Mouse (Mus musculus): ENCODE results near the gene Fam120b. TPM values are rescaled to one million over a fixed set of nuclear protein-coding genes. Genes with fewer than 3 reads are reported as not detected.

The Fam120b gene
- 35.4 TPM for polyA plus RNA-seq (2017; shearing (Covaris generic))

GRCm38 (mm10) chr17:15395997-15396675 is at the start of gene Fam120b:
TSS of gene Fam120b (plus strand) at chr17:15396202.

GRCm38 (mm10) chr17:15376494-15377181 is 19.4 kb upstream of the Fam120b start, which contains the start of gene Dll1:
TSS of gene Dll1 (minus strand) at chr17:15376872.

Other genes with a start within 250 kb of the Fam120b start
- gene Dll1, start 19.3 kb upstream of the Fam120b start, polyA plus RNA-seq (2017; shearing (Covaris generic)) = 0.74 TPM
- gene Psmb1, start 103.5 kb downstream of the Fam120b start, polyA plus RNA-seq (2017; shearing (Covaris generic)) = 211 TPM
- 42.6 TPM for gene Tbp, start 103.7 kb downstream of the Fam120b start, polyA plus RNA-seq (2017; shearing (Covaris generic))
- 61.7 TPM for gene Pdcd2, start 131.1 kb downstream of the Fam120b start, polyA plus RNA-seq (2017; shearing (Covaris generic))
- 9.8 TPM for gene Prdm9, start 168.2 kb downstream of the Fam120b start, polyA plus RNA-seq (2017; shearing (Covaris generic))

Measured in effector memory CD4-positive, alpha-beta T cell, adult 5 months (primary cell).